Mouse (Mus musculus) common myeloid progenitor, adult 5-6 weeks (primary cell): ENCODE results near the gene Mup21. TPM values are rescaled to one million over a fixed set of nuclear protein-coding genes. Genes with fewer than 3 reads are reported as not detected.
"Not testable (repeated sequence)": the region's sequence is repeated elsewhere in the genome, so short reads cannot be mapped to it uniquely, and the experiment has no call there.

ENCODE experiments used
- ATAC-seq: replicated peaks from 2 replicates; pipeline ENCODE4 v1.8.0; 2016; ENCODE audit warnings: low read depth, mild to moderate bottlenecking, moderate TSS enrichment, inconsistent platforms; ENCODE audit not compliant: poor library complexity, severe bottlenecking
- total RNA-seq: library from RNA; stranded (forward); fragments of 200-1000, 187-1606 nt; gene quantifications from 2 replicates; pipeline ENCODE4 v1.2.3, GENCODE M21; 2017

Gene Mup21
- total RNA-seq: not detected in 2 replicates

DNA sequence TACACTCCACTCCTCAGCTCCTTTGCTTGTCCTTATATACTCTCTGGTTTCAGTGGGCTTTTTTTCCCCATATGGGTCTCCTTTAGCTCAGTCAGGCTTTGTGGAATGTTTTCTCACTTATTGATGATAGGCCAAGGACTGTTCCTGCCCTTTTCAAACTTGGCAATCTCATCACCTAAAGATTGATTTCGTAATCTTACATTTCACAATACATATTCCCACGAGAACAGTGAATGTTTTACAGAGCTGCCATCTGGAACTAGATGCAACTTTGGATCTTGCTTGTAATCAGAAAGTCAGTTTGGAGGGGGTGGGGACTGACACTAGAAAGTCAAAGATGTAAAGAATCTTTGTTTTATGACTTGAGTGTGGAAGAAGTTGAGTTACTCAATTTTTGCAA is at the start of gene Mup21:
TSS of gene Mup21 (minus strand) at position 53 of the 400 bp plus-strand sequence.
- no peak for ATAC-seq

DNA sequence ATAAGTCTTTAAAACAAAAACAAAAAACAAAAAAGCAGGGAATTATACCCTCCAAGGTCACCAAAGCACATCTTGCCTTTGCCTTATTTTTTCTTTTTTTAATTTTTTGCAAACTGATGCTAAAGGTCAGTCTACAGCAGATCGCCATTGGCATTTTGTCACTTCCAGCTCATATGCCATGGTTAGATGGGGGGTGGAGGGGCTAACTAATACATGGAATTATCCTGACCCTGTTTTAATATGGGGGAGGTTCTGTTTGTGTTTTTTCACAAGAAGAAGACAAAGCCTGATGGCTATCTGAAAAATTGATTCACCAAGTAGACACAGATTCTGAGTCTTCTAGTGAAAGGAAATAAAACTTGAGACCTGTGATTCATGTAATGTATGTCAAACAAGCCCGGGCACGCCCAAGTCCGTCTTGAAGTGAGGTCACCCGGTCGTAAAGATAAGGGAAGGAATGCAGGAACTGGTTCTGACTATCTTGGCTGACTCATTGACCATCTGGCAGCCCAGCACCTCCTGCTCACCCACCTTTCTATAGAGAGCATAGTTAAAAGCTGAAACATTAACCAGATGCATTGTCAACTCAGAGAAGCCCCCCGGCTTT is 49.4 kb upstream of the Mup21 start:
- no peak for ATAC-seq

DNA sequence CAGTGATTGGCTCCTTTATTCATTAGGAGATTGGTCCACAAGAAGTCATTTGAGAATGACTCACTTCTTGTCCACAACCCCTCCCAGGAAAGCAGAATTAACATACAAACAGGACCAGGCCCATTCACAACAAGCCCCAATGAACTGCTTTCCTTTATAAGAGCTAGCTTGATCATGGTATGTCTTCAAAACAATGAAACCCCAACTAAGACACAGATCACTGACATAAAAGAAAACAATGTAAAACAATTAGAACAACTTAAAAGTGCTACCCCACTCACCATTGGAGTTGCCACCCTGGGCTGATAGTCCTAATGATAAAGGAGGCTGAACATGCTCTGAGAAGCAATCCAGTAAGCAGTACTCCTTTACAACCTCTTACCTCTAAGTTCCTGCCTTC is 38.1 kb upstream of the Mup21 start:
- no peak for ATAC-seq

DNA sequence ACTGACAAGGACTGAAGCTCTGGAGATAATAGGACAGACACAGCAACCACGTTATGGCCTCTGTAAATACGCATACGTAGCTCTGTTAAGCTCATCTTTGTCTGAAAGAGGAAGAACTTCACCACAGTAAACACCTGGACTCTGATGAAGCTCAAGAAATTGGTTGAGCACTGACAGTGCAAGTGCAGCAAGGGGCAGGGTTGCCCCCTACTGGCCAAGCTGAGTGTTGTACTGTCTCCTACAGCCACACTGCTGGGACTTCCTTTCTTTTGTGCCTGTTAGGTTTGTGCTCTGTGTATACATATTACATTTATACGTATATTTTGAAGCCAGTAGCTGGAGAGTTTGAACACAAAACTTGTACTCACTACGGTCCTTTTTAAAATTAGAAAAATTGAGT is 26.6 kb upstream of the Mup21 start:
- no peak for ATAC-seq

DNA sequence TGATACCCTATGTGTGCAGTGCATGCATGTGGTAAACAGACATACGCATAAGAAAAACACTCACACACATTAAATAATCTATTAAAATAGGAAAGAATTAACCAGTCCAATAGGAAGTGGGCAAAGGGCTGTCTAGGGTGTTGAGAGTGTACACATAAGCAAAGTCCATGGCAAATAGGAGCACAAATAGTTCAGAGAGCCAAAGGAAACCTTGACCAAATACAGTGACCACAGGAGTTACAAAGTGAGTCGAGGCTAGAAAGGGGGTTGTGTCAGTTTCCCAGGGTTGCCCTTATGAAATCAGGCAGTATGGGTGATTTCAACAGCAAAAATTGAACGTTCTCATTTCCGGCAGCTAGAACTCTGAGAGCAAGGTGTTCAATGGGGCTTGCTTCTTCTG is 23.8 kb upstream of the Mup21 start:
- ATAC-seq: no peak

DNA sequence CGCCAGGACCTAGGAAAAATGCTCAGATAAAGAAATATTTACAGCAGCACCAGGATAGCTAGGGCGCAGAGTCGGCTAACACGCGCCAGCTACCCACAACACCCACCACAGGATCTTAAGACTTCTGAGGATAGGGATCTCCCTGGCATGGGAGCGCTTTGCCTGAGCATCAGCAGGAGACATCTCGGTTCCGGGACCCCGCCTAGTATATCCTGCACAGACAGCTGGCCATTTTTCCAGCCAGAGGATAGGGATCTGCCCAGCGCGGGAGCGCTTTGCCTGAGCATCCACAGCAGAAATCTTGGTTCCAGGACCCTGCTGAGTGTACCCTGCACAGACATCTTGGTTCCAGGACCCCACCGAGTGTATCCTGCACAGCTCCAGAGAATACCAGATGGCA is 17.0 kb upstream of the Mup21 start:
- ATAC-seq: not testable (repeated sequence)

DNA sequence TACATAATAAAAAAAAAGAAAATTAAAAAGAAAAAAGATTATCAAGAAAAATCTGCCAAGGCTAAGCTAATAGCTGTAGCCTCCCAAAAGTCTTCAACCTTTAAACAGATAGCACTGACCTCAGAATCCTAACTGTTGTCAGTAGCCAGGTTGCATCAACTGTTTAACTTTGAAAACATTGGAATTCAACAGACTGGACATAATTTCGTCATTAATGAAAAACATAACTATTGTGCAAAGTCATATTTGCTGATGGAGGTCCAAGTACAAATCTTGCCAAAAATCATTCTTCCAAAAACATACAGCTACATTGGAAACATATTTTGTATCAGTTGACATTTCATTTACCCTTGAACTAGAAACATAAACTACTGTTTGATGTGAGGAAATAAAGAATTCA is 7.7 kb upstream of the Mup21 start:
- no peak for ATAC-seq

DNA sequence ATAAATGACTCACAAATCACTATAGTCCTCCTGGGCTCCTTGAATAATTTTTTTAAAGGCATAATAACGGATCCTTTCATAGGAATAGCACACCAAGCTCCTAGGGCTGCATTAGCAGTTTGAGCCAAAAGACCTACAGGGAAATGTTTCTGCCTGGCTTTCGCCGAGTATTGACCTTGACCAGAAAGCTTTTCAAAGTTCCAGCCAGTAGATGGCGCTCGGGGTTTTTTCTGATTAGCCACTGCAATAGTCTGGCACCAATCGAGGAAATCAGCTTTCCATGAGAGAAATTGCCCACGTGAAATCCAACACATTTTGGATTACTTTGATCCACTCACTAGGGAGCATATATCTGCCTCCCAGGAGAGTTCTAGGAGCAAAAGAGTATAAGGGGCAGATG is 17.0 kb downstream of the Mup21 start:
- ATAC-seq: no peak

DNA sequence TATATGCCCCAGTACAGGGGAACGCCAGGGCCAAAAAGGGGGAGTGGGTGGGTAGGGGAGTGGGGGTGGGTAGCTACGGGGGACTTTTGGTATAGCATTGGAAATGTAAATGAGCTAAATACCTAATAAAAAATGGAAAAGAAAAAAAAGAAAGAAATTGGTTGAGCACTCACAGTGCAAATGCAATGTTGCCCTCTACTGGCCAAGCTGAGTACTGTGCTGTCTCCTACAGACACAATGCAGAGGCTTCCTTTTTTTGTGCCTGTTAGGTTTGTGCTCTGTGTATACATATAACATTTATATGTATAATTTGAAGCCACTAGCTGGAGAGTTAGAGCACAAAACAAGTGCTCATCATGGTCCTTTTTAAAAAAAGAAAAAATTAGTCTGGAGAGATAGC is 47.3 kb downstream of the Mup21 start:
- ATAC-seq: not testable (repeated sequence)

Other genes with a start within 250 kb of the Mup21 start
- not detected in 2 replicates for gene Mup20, start 96.7 kb downstream of the Mup21 start, total RNA-seq
- not detected in 2 replicates for gene Mup3, start 63.5 kb downstream of the Mup21 start, total RNA-seq
- gene Zfp37, start 80.2 kb upstream of the Mup21 start, total RNA-seq: not detected in 2 replicates
- gene Slc31a2, start 111.7 kb upstream of the Mup21 start, total RNA-seq: 4.9 and 6.8 TPM in 2 replicates
- gene Fkbp15, start 209.7 kb upstream of the Mup21 start, total RNA-seq: 55.6 and 60.2 TPM in 2 replicates
- 12.5 and 17.6 TPM in 2 replicates for gene Slc31a1, start 209.9 kb upstream of the Mup21 start, total RNA-seq